Mouse (Mus musculus) neutrophil, adult 59 days (primary cell): ENCODE data around the gene Defb30. TPM values are rescaled to one million over a fixed set of nuclear protein-coding genes. Genes with fewer than 3 reads are reported as not detected.

Source experiments
- total RNA-seq, 2 experiments: library from RNA; stranded (reverse); gene quantifications; 1 replicate in 1 of 2; 2 replicates in 1 of 2; pipeline ENCODE4 v1.2.4; 2023

The Defb30 gene
- total RNA-seq, result not detected

DNA sequence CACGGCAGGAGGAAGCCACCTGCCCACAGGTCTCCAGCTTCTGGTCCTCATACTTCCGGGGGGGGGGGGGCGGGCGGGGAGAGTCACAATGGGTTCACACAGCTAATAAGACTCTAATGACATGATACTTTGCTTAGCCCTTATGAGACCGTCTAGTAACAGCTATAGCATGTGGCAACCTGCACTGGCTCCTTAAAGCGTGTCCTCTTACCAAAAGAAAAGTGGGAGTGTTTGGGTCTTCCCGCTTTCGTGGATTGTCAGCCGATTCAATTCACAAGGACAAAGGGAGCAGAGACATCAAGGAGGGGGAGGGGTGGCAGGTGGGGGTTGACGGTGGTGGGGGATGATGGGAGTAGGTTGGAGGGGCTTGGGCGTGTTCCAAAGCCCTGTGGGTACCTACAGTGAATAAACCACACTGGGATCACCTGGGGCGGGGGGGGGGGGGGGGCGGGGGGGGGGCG lies at the start of gene Defb30:
TSS of gene Defb30 (minus strand) at position 51 of the 461 bp plus-strand sequence.

DNA sequence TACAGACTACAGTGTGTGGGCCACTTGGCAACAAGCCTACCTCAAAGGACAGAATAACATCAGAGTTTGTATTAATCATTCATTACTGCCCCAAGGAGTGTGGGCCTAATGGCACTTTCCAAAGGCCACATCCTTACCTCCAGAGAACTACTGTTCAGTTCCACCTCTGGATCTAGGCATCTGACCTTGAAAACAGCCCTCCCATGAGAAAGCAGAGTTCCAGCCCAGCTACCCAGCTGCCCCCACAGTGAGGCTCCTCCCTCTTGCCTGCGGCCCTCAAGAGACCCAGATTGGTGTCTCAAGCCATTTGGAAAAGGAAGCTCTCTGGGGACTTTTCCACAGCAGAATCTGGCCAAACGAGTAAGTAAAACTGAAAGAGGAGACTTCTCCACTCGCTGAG lies 3.1 kb downstream of the Defb30 start, which contains the start of gene Defb42:
TSS of gene Defb42 (plus strand) at position 301 of the 400 bp plus-strand sequence.

DNA sequence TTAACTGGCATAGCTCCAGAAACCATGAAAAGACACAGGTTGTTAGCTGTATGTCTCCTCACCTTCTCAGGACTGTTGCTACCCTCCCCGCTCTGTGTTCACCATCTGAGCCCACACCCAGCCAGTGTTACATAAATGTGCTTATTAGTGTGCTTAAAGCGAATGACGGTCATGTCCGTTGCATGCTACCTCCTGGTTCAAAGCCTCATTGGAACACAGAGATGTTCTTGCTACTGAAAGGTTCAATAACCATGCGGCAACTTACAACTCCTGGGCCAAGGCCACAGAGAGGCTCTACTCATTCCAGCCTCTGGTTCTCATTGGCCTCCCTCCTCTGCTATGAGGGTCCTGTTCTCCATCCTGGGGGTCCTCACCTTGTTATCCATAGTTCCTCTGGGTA lies 38.3 kb downstream of the Defb30 start, which contains the start of gene Defb43:
TSS of gene Defb43 (plus strand) at position 301 of the 400 bp plus-strand sequence.

DNA sequence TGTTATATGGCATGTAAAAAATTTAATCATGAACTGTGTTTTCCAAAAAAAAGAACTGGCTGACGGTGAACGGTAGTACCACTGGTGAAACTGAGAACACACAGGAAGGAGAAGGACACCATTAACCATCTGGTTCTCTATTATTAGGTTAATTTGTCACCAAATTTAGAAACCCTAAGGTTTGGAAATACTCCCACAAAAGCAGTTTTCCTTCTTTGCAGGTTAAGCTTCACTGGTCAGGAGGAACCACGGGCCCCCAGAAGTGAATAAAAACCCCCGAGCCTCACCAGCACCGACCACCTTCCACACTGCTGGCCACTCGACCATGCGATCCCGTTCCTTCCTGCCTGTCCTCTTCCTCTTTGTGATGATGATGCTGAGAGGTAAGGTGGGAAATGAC lies 52.0 kb downstream of the Defb30 start, which contains the start of gene Defb47:
TSS of gene Defb47 (plus strand) at position 301 of the 400 bp plus-strand sequence.

DNA sequence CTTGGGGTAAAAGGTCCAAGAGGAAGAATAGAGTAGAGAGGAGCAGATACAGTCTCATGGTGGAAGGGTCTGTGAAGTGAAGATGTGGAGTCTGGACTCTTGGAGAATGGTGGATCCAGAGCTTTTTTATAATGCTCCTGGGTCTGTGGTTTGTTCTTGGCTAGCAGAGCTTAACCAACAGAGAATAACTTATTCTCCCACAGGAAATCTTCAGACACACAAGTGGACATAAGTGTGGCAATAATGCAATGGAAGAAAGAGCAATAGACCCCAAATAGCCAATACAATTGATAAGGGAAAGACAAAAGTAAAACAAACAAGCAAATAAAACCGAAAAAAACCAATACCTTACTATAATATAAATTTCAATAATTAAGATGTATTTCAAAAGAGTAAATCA lies 65.3 kb downstream of the Defb30 start, which contains the start of gene Defb48:
TSS of gene Defb48 (minus strand) at position 101 of the 400 bp plus-strand sequence.

Other genes starting within 250 kb of the Defb30 start
- 10 to 100 TPM; 62.7 to 67.0 TPM for gene Wdfy2, start 212.3 kb downstream of the Defb30 start, total RNA-seq
- not detected for gene Defb48, start 65.5 kb downstream of the Defb30 start, total RNA-seq
- gene Defb47, start 51.9 kb downstream of the Defb30 start, total RNA-seq, result not detected
- gene Defb43, start 38.2 kb downstream of the Defb30 start, total RNA-seq, result not detected
- gene Defb42, start 3.0 kb downstream of the Defb30 start, total RNA-seq, result not detected